Mouse (Mus musculus) spleen, adult 18-20 months (tissue): ENCODE measurements around the gene Phf20.
"Not testable (repeated sequence)": the region's sequence is repeated elsewhere in the genome, so short reads cannot be mapped to it uniquely, and the experiment has no call there.

Source experiments
- DNase-seq, 2 experiments: peaks; one replicate each; pipeline ENCODE4 v3.0.0; 2022; ENCODE audit warnings: mixed read lengths in 2 of 2

Gene Phf20

DNA sequence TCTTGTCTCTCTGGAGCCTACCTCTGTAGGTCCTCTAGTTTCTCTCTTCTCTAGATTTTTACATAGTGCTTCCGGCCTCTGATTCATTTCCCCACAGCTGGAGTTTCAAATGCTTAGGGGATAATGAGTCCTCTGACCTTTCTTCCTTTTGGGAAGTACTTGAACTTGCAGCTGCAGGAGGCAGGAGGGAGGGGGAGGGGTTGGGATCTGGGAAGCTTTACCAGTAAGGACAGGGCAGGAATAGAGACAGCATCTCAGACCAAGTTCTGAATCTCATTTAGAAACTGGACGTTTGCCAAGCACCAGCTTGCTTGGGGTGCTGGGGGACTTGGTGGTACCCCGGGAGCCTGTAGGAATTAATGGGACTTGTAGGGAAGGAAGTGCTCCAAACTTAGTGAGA is 3.7 kb downstream of the Phf20 start:
- DNase-seq = no peak

DNA sequence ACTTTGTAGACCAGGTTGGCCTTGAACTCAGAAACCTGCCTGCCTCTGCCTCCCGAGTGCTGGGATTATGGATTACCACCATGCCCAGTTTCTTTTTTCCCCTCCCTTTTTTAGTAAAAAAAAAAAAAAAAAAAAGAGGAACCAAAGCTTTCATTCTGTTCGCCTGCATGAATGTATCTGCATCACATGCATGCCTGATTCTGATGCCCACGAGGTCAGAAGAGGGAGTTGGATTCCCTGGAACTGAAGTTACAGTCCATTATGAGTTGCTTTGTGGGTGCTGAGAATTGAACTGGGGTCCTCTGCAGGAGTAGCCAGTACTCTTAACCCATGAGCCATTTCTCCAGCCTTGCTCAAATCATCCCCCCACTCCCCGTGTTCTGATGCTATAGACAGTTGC is 5.2 kb downstream of the Phf20 start:
- no peak for DNase-seq

DNA sequence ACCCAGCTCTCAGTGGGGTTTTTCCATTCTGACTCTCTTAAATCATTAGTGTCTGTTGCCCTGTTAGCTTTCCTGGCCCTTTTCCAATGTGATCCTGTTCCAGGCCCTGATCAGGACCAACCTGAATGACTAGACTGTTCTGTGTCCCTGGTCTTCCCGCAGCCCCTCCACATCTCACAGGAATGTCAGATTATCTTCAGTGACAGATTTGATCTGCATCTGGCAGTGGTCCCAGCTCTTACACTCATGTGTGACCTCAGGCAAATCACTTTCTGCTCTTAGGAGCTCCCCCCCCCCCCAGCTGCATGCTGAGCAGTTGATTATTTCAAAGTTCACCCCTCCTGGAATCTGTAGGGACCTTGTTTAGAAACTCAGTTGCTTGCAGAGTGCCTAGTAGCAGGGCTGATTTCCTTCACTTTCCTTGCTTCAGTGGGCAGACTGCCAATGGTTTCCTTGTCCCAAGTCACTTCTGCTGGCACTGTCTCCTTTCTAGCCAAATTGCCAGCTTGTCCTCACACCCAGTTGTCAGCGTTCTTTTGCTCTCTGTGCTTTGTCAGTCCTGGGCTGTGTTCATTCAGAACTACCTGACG is 6.7 kb downstream of the Phf20 start:
- DNase-seq = no peak

DNA sequence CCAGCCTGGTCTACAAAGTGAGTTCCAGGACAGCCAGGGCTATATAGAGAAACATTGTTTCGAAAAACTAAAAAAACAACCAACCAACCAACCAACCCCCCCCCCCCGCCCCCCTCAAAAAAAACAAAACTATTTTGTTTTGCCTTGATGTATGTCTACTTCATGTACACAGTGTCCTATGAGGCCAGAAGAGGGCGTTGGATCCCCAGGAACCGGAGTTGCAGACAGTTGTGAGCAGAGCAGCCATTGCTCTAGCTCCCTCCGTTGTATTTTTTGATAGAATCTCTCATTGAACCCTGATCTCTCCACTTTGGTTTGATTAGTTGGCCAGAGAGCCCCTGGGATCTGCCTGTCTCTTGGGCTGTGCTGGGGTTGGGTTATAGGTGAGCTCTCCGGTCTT is 7.7 kb downstream of the Phf20 start:
- DNase-seq = no peak

- DNase-seq = no peak
Observed at GRCm38 (mm10) chr2:156217786-156218185, 21.5 kb downstream of the Phf20 start.

DNA sequence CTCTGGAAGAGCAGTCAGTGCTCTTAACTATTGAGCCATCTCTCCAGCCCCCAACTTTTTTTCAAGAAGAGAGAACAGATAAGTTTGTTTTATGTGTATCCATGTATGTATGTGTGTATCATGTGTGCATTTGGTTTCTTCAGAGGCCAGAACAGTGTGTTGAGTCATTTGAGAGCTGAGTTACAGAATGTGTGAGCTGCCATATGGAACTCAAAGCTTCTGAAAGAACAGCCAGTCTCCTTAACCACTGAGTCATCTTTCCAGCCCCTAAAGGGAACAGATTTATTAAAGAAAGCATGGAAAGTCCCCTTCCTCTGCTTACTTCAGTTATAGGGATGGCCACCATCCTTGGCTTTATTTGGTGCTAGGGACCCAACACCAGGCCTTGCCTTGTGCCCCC is 25.8 kb downstream of the Phf20 start:
- DNase-seq = no peak

DNA sequence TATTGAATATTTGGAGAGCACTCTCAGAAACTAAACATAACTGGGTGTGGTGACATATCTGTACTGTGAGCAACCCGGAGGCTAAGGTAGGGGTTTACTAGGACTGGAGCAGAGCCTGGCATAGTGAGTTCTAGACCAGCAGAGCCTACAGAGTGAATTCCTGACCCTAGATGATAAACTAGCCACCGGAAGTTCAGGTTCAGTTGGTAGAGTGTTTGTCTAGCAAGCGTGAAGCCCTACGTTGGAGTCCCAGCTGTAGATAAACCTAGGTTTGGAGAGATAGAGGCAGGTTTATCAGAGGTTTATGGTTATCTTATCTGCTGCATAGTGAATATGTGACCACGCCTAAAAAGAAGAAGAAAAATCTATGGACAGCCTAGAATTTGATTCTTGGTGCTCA is 27.8 kb downstream of the Phf20 start:
- no peak for DNase-seq

GRCm38 (mm10) chr2:156227689-156228088 is 31.4 kb downstream of the Phf20 start:
- no peak for DNase-seq

DNA sequence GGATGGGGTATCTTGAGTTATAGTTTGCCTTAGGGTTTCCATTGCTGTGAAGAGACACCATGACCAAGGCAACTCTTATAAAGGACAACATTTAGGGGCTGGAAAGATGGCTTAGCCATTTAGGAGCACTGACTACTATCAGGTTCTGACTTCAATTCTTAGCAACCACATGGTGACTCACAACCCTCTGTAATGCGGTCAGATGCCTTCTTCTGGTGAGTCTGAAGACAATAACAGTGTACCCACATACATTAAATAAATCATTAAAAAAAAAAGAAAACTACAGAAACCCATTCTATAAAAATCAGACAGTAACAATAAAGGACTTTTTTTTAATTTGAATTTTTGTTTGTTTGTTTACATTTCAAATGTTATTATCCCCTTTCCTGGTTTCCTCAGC is 32.9 kb downstream of the Phf20 start:
- no peak for DNase-seq

- DNase-seq = no peak
Observed at GRCm38 (mm10) chr2:156231340-156231739, 35.1 kb downstream of the Phf20 start.

DNA sequence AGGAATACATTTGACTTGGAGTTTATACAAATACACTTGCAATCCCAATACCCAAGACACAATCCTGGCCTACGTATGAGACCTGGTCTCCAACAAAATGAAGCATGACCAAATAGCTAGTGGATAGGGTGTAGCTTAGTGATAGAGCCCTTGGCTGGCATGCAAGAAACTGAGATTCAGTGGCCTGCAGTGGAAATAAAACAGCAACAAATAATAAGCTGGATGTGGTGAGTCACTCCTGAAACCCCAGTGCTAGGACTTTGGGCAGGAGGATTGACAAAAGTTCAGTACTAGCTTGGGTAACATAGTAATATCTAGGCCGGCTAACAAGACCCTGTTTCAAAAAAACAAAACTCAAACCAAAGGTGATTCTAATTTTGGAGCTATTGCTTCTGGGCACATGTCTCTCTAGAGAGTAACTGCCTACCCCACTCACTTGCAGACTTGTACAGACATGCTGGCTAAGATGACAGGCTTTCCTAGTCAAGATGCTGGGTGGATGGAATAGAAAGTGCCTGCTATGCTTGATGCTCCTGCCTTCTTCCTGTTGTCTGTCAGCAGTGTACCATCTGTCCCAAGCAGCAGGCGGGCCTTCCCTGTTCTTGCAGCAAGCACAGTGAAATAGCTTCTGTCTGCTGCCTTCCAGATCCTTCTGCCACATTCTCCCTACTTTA is 37.1 kb downstream of the Phf20 start:
- DNase-seq = no peak

GRCm38 (mm10) chr2:156234016-156234415 is 37.8 kb downstream of the Phf20 start:
- DNase-seq = not testable (repeated sequence)

DNA sequence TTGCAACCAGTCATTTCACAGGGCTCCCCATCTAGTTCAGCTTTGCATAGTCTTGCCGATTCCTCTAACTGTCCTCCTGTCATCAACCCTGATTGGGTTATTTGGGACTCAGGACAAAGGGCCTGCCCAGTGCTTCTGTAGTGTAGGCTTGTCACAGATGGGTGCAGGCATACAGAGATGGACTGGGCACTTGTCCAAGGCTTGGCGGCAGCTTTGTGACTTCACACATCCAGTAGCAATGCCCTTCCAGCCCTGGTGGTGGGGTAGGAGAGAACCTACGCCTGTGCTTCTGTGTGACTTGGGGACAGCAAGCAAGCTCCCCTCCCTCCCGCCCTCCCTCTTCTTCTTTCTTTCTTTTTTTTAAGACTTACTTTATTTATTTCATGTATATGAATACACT is 39.6 kb downstream of the Phf20 start:
- no peak for DNase-seq

DNA sequence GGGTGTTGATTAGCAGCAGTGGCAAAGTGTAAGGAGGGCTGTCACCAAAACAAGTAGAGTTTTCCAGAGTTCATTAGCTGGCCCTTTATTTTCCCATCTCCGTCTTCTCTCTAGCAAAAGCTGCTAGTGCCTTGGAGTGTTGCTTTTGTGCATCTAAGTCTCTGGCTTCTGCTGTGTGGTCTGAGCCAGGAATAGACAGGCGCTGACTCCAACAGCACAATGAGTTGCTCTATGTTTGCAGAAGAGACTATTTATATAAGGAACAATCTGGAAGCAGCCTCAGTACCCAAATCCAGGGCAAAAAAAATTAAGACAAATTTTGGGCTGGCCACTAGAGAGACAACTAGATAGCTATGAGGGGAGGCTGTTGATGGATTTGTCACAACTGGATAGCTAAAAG is 45.4 kb downstream of the Phf20 start:
- DNase-seq = no peak

DNA sequence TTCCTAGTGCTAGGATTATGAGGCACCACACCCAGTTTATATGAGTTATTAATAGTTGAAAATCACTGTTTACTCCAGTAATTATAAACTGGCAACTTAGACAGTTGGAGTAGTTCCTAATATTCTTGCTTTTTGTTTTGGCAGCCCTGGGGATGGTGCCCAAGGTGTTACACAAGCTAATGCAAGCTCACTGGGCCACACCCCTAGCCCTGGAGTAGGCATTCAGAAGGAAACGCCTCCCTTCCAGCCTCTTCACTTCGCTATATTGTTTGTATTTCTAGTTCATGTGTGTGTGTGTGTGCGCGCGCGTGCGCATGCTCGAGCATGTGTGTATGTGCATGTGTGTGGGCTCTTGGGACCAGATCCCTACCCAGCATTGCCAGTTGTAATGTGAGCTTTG is 46.7 kb downstream of the Phf20 start:
- no peak for DNase-seq

GRCm38 (mm10) chr2:156247599-156247998 is 51.3 kb downstream of the Phf20 start:
- DNase-seq = no peak

GRCm38 (mm10) chr2:156250761-156251160 is 54.5 kb downstream of the Phf20 start:
- no peak for DNase-seq

GRCm38 (mm10) chr2:156251291-156251690 is 55.0 kb downstream of the Phf20 start:
- DNase-seq = no peak

GRCm38 (mm10) chr2:156257051-156257450 is 60.8 kb downstream of the Phf20 start:
- peak in 1 of 2 experiments; percentile 23 for DNase-seq

GRCm38 (mm10) chr2:156257922-156258761 is 61.9 kb downstream of the Phf20 start:
- DNase-seq = no peak

- DNase-seq = no peak
Observed at GRCm38 (mm10) chr2:156260968-156261367, 64.7 kb downstream of the Phf20 start.

DNA sequence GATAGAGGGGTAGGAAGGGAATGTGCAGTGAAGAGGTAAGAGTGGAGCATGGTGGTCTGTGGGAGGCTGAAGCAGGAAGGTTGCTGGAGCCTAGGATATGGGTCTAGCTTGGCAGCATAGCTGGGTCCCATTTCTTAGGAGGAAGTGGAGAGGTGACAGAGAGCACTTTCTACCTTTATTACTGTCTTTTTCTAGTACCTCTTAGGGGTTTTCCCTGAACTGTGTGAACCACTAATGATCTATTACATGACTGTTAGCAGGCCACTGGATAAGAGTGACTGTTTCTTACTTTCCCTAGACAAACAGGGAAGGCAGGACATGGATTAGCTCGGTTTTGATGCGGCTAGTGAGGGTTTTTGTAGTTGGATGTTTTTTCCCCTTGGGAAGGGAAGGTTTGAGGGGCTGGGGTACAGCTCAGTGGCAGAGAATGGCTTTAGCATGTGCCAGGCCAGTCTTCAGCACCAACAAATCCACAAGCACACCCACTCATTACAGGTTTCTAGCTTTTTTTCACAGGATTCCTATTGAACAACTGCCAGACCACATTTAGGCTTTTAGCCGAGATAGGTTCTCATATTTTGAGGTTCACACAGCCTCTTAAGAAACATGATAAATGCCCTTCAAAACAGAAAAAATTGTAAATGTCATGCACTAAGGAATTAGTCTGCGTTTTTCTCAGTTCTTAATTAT is 67.1 kb downstream of the Phf20 start:
- DNase-seq = no peak

DNA sequence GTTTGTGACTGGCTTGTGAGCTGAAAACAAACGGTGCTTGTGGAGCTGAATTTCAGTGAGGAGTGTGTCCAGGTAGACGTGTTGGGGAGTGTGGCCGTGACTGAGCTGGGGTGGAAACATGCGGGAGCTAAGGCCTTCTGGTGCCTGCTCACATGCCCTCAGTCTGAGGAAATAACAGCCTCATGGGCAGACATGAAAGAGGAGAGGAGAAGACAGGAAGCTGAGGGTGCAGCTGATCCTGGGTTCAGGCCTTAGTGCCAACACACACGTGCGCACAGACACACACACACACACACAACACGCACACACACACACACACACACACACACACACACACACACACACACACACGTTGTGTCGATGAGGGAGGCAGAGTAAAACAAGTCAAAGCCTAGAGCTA is 71.4 kb downstream of the Phf20 start:
- no peak for DNase-seq
